Mouse (Mus musculus): Measurements from ENCODE around the gene Adgrg4. TPM values are rescaled to one million over a fixed set of nuclear protein-coding genes. Genes with fewer than 3 reads are reported as not detected.

Adgrg4 gene
- polyA plus RNA-seq, 1 experiment = not detected

DNA sequence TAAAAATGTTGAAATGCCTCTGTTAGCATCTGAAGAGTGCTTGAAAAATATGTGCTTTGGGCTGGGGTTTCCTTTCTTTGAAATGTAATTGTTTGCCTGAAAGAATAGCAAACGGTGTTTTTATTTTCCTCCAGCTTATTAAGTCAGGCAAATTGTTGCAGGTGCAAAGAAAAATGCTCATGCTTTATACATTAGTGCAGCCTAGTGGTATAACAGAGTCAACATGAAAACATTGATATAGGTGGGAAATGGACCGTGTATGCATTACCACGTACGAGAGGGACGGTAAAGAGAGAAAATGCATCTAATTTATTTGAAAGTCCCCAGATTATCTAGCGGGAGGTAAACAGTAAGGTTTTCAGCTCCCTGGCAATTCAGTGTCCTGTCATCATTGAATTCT, 173.9 kb downstream of the Adgrg4 start:
- H3K27ac ChIP-seq (ENCODE audit: control insufficient read depth, insufficient read depth, low read depth, low read length, poor library complexity) = no peak overlapping the region
- no peak overlapping the region for H3K4me3 ChIP-seq (replicated peaks; ENCODE audit: control insufficient read depth, low read depth, low read length)
- H3K4me1 ChIP-seq (ENCODE audit: control insufficient read depth, insufficient read depth, low read length) = no peaks in the 10 kb centered on the region
- TF ChIP-seq POLR2A (IDR thresholded peaks at IDR 0.05; ENCODE audit: borderline replicate concordance, control insufficient read depth, low read depth, low read length) (no peak), CTCF (IDR thresholded peaks at IDR 0.05; ENCODE audit: control insufficient read depth, insufficient read depth, low read length) (no peak)
- 75% methylated on average over 6 of the region's 6 CpGs for WGBS

Other genes with a start within 250 kb of the Adgrg4 start
- gene Fhl1, start 138.4 kb upstream of the Adgrg4 start, polyA plus RNA-seq (2011; ENCODE audit: insufficient read depth, insufficient read length, low replicate concordance, missing spikeins) = 13.2 and 16.9 TPM in 2 replicates
- 1.9 and 2.2 TPM in 2 replicates for gene Map7d3, start 47.8 kb upstream of the Adgrg4 start, polyA plus RNA-seq (2011; ENCODE audit: insufficient read depth, insufficient read length, low replicate concordance, missing spikeins)
- not detected in 2 replicates for gene Brs3, start 172.9 kb downstream of the Adgrg4 start, polyA plus RNA-seq (2011; ENCODE audit: insufficient read depth, insufficient read length, low replicate concordance, missing spikeins)
- 24.4 and 34.6 TPM in 2 replicates for gene Htatsf1, start 183.4 kb downstream of the Adgrg4 start, polyA plus RNA-seq (2011; ENCODE audit: insufficient read depth, insufficient read length, low replicate concordance, missing spikeins)
- gene Vgll1, start 217.9 kb downstream of the Adgrg4 start, polyA plus RNA-seq (2011; ENCODE audit: insufficient read depth, insufficient read length, low replicate concordance, missing spikeins) = not detected in 2 replicates